Mouse (Mus musculus): Measurements from ENCODE around the gene Grm3. TPM values are rescaled to one million over a fixed set of nuclear protein-coding genes. Genes with fewer than 3 reads are reported as not detected.

The Grm3 gene
- polyA plus RNA-seq, 1 experiment = not detected

GRCm38 (mm10) chr5:9511027-9511426 lies 213.9 kb downstream of the Grm3 start:
- Histone ChIP-seq H3K9me3 (replicated peaks; ENCODE audit: control insufficient read depth, insufficient read depth, low read length, poor library complexity, severe bottlenecking) (no peaks in the 10 kb centered on the region), H3K9ac (ENCODE audit: low read depth, poor library complexity, severe bottlenecking) (no peak overlapping the region), H3K27ac (ENCODE audit: insufficient read depth, low read length) (no peak overlapping the region), H3K4me1 (ENCODE audit: control insufficient read depth, insufficient read depth, low read length) (no peaks in the 10 kb centered on the region), H3K27me3 (ENCODE audit: control insufficient read depth, insufficient read depth, low read length, poor library complexity, severe bottlenecking) (no peaks in the 10 kb centered on the region), H3K4me3 (ENCODE audit: low read depth, low read length) (no peak overlapping the region), H3K36me3 (ENCODE audit: control insufficient read depth, insufficient read depth, low read length, poor library complexity, severe bottlenecking) (no peaks in the 10 kb centered on the region)
- TF ChIP-seq EP300 (IDR thresholded peaks at IDR 0.05; ENCODE audit: insufficient read depth, low read depth, low read length) = no peak
- no peak for TF ChIP-seq CTCF (IDR thresholded peaks at IDR 0.05; ENCODE audit: low read depth, low read length)

GRCm38 (mm10) chr5:9497235-9497634 lies 227.7 kb downstream of the Grm3 start:
- H3K4me1 ChIP-seq (ENCODE audit: control insufficient read depth, insufficient read depth, low read length) = no peaks in the 10 kb centered on the region
- H3K4me3 ChIP-seq (ENCODE audit: low read depth, low read length) = no peak overlapping the region
- no peak overlapping the region for H3K27ac ChIP-seq (ENCODE audit: insufficient read depth, low read length)
- no peaks in the 10 kb centered on the region for H3K9me3 ChIP-seq (replicated peaks; ENCODE audit: control insufficient read depth, insufficient read depth, low read length, poor library complexity, severe bottlenecking)
- TF ChIP-seq EP300 (IDR thresholded peaks at IDR 0.05; ENCODE audit: insufficient read depth, low read depth, low read length) (no peak), POLR2A (IDR thresholded peaks at IDR 0.05; ENCODE audit: insufficient read depth, low read length) (no peak), CTCF (IDR thresholded peaks at IDR 0.05; ENCODE audit: low read depth, low read length) (no peak)
- H3K9ac ChIP-seq (ENCODE audit: low read depth, poor library complexity, severe bottlenecking) = no peak overlapping the region
- no peaks in the 10 kb centered on the region for H3K36me3 ChIP-seq (ENCODE audit: control insufficient read depth, insufficient read depth, low read length, poor library complexity, severe bottlenecking)
- no peaks in the 10 kb centered on the region for H3K27me3 ChIP-seq (ENCODE audit: control insufficient read depth, insufficient read depth, low read length, poor library complexity, severe bottlenecking)

- Histone ChIP-seq H3K9me3 (replicated peaks; ENCODE audit: control insufficient read depth, insufficient read depth, low read length, poor library complexity, severe bottlenecking) (no peaks in the 10 kb centered on the region), H3K27me3 (ENCODE audit: control insufficient read depth, insufficient read depth, low read length, poor library complexity, severe bottlenecking) (no peaks in the 10 kb centered on the region), H3K4me3 (ENCODE audit: low read depth, low read length) (no peak overlapping the region), H3K9ac (ENCODE audit: low read depth, poor library complexity, severe bottlenecking) (no peak overlapping the region), H3K27ac (ENCODE audit: insufficient read depth, low read length) (no peak overlapping the region), H3K4me1 (ENCODE audit: control insufficient read depth, insufficient read depth, low read length) (no peaks in the 10 kb centered on the region), H3K36me3 (ENCODE audit: control insufficient read depth, insufficient read depth, low read length, poor library complexity, severe bottlenecking) (no peaks in the 10 kb centered on the region)
- TF ChIP-seq CTCF (IDR thresholded peaks at IDR 0.05; ENCODE audit: low read depth, low read length) (no peak), EP300 (IDR thresholded peaks at IDR 0.05; ENCODE audit: insufficient read depth, low read depth, low read length) (no peak)
Measured at GRCm38 (mm10) chr5:9495456-9495855, 229.5 kb downstream of the Grm3 start.

- Histone ChIP-seq H3K27me3 (ENCODE audit: control insufficient read depth, insufficient read depth, low read length, poor library complexity, severe bottlenecking) (no peaks in the 10 kb centered on the region), H3K27ac (ENCODE audit: insufficient read depth, low read length) (no peak overlapping the region), H3K9ac (ENCODE audit: low read depth, poor library complexity, severe bottlenecking) (no peak overlapping the region), H3K9me3 (replicated peaks; ENCODE audit: control insufficient read depth, insufficient read depth, low read length, poor library complexity, severe bottlenecking) (no peaks in the 10 kb centered on the region), H3K4me3 (ENCODE audit: low read depth, low read length) (no peak overlapping the region), H3K36me3 (ENCODE audit: control insufficient read depth, insufficient read depth, low read length, poor library complexity, severe bottlenecking) (no peaks in the 10 kb centered on the region), H3K4me1 (ENCODE audit: control insufficient read depth, insufficient read depth, low read length) (no peaks in the 10 kb centered on the region)
- TF ChIP-seq CTCF (IDR thresholded peaks at IDR 0.05; ENCODE audit: low read depth, low read length) (no peak), EP300 (IDR thresholded peaks at IDR 0.05; ENCODE audit: insufficient read depth, low read depth, low read length) (no peak)
Measured at GRCm38 (mm10) chr5:9477587-9477986, 247.4 kb downstream of the Grm3 start.

- Histone ChIP-seq H3K27ac (ENCODE audit: insufficient read depth, low read length) (no peak overlapping the region), H3K36me3 (ENCODE audit: control insufficient read depth, insufficient read depth, low read length, poor library complexity, severe bottlenecking) (no peaks in the 10 kb centered on the region), H3K4me1 (ENCODE audit: control insufficient read depth, insufficient read depth, low read length) (no peaks in the 10 kb centered on the region), H3K9me3 (replicated peaks; ENCODE audit: control insufficient read depth, insufficient read depth, low read length, poor library complexity, severe bottlenecking) (no peaks in the 10 kb centered on the region; the same call in 1 of the 2 replicates), H3K4me3 (ENCODE audit: low read depth, low read length) (no peak overlapping the region), H3K9ac (ENCODE audit: low read depth, poor library complexity, severe bottlenecking) (no peak overlapping the region), H3K27me3 (ENCODE audit: control insufficient read depth, insufficient read depth, low read length, poor library complexity, severe bottlenecking) (no peaks in the 10 kb centered on the region)
- no peak for TF ChIP-seq EP300 (IDR thresholded peaks at IDR 0.05; ENCODE audit: insufficient read depth, low read depth, low read length)
- no peak for TF ChIP-seq POLR2A (IDR thresholded peaks at IDR 0.05; ENCODE audit: insufficient read depth, low read length)
- no peak for TF ChIP-seq CTCF (IDR thresholded peaks at IDR 0.05; ENCODE audit: low read depth, low read length)
Measured at GRCm38 (mm10) chr5:9453298-9453697, 271.7 kb downstream of the Grm3 start.

GRCm38 (mm10) chr5:9449570-9449969 lies 275.4 kb downstream of the Grm3 start:
- TF ChIP-seq POLR2A (IDR thresholded peaks at IDR 0.05; ENCODE audit: insufficient read depth, low read length) = no peak
- no peak for TF ChIP-seq CTCF (IDR thresholded peaks at IDR 0.05; ENCODE audit: low read depth, low read length)
- TF ChIP-seq EP300 (IDR thresholded peaks at IDR 0.05; ENCODE audit: insufficient read depth, low read depth, low read length) = no peak
- no peak overlapping the region for H3K9ac ChIP-seq (ENCODE audit: low read depth, poor library complexity, severe bottlenecking)
- H3K4me3 ChIP-seq (ENCODE audit: low read depth, low read length) = no peak overlapping the region
- no peak overlapping the region for H3K27ac ChIP-seq (ENCODE audit: insufficient read depth, low read length)
- H3K4me1 ChIP-seq (ENCODE audit: control insufficient read depth, insufficient read depth, low read length) = no peaks in the 10 kb centered on the region
- H3K27me3 ChIP-seq (ENCODE audit: control insufficient read depth, insufficient read depth, low read length, poor library complexity, severe bottlenecking) = no peaks in the 10 kb centered on the region
- H3K9me3 ChIP-seq (replicated peaks; ENCODE audit: control insufficient read depth, insufficient read depth, low read length, poor library complexity, severe bottlenecking) = no peaks in the 10 kb centered on the region; the same call in 1 of the 2 replicates
- no peaks in the 10 kb centered on the region for H3K36me3 ChIP-seq (ENCODE audit: control insufficient read depth, insufficient read depth, low read length, poor library complexity, severe bottlenecking)
